Mouse (Mus musculus) urinary bladder, adult 2 months (tissue): Measurements from ENCODE around the gene Orm3. TPM values are rescaled to one million over a fixed set of nuclear protein-coding genes. Genes with fewer than 3 reads are reported as not detected.
A peak's percentile ranks its signal among the peaks of the same experiment; 100 is the strongest.

ENCODE experiments used
- DNase-seq: peaks from one replicate; pipeline ENCODE4 v3.0.0; 2022; ENCODE audit warnings: low spot score
- polyA plus RNA-seq: library from polyadenylated mRNA; depleted of rRNA; stranded (reverse); fragments of >200 nt; gene quantifications from 2 replicates; pipeline ENCODE4 v1.2.3, GENCODE M21; 2012; rRNA removed

The Orm3 gene
- polyA plus RNA-seq, 1 experiment, result 0.39 TPM

- no peak for DNase-seq
Observed at GRCm38 (mm10) chr4:63402558-63402957, 46.6 kb downstream of the Orm3 start.

DNA sequence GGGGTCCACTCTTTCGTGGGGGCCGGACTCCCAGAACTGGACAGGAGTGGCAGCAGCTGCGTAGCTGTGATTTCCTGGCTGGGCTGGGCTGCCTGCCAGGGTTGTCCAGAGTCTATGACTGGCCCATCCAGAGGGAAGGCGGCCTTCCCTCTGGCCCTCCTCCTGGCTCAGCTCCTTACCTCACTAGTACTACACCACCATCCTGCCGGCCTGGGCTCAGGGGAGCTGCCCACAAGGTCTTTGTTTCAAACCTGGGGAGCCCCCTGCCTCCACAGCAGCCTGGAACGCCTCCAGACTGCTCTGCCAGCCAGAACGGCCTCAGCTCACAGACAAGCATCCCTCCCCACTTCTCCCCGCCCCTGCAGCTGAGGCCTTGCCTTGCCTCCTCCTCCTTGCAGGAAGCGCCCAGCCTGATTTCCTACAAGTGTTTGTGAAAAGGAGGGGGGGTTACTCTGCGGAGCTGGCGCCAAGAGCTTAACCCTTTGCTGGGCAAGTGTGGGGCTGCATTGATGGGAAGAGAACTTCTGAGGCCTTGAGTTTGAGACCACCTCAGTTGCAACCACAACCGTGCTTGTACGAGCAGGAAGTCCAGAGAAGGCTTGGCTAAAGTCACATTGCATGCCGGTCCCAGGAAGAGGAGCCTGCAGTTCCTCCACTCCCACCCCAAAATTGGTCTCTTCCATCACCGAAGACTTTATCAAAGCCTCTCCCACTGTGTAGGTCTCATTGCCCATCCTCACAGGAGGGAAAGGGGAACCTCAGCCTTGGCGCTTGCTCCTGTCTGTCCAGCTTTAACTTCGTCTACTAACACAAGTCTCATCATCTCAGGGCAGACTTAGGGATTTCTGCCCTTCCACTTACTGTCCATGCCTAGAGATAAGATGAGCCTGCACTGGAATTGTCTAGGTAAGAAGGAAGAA is 47.3 kb downstream of the Orm3 start, which contains the start of gene Akna:
Gene Akna (minus strand): TSS at position 315 of the 920 bp plus-strand sequence.
- DNase-seq, result peak; percentile 52

GRCm38 (mm10) chr4:63404205-63404604 is 48.2 kb downstream of the Orm3 start:
- no peak for DNase-seq

GRCm38 (mm10) chr4:63405051-63405450 is 49.1 kb downstream of the Orm3 start:
- DNase-seq, result no peak

DNA sequence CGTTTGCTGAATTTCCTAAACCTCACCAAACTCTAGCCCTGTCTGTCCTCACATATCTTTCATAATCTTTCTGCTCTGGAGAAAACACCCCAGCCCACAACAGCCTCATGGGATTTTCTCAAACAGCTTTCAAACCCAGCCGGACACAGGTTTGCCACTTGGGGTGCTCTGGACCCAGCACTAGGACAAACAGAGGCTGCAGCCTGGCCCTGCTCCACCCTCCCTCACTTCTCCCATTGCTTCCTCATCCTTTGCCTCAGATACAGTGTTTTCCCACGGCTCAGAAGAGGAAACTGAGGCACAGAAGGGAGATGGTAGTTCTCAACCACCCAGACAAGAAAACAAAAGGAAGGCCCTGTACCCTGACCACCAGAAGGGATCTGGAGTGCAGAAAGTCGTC is 49.7 kb downstream of the Orm3 start:
- no peak for DNase-seq

DNA sequence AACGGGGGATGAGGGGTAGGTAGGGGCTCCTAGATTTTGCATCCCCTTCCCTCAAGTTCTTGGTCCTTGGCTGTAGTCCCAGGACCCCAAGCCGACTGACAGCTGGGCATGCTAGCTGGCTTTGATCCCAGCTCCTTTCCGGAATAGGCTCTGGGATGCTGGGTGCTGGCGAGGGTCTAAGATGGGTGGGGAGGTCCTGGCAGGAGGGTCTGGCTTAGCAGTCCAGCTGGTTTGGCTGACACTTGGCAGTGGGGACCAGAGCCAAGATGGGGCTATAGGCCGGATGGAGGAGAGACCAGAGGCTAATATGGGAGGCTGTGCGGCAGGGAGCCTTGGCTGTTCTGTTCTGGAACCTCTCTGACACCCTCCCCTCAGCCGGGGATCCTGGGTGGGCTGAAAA is 52.3 kb downstream of the Orm3 start:
- DNase-seq, result no peak

DNA sequence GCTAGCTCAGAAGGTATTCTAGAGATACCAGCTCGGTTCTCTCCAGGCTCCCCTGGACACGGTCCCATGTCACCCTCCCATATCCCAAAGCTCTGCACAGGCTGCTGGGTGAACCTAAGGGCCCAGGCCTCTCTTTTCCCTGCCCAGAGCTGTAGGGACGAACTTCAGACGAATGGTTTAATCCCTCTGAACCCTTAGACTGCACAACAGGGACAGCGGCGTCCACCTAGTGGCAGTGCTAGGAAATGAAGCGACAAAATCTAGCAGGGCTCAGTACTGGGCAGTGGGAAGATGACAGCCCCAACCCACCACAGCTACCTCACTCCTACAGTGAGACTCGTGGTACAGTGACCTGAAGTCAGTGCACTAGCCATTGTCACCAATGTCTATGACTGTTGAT is 52.7 kb downstream of the Orm3 start:
- no peak for DNase-seq

Other genes starting within 250 kb of the Orm3 start
- 0.80 and 2.7 TPM in 2 replicates for gene Ambp, start 201.4 kb upstream of the Orm3 start, polyA plus RNA-seq
- not detected in 2 replicates for gene Kif12, start 184.0 kb upstream of the Orm3 start, polyA plus RNA-seq
- 12.3 and 13.3 TPM in 2 replicates for gene Col27a1, start 142.2 kb upstream of the Orm3 start, polyA plus RNA-seq
- gene Orm1, start 11.6 kb upstream of the Orm3 start, polyA plus RNA-seq, result 7.2 and 12.5 TPM in 2 replicates
- gene Orm2, start 6.3 kb downstream of the Orm3 start, polyA plus RNA-seq, result 0.16 and 0.36 TPM in 2 replicates
- 1.8 and 3.5 TPM in 2 replicates for gene Akna, start 47.2 kb downstream of the Orm3 start, polyA plus RNA-seq
- 4.7 and 4.8 TPM in 2 replicates for gene Whrn, start 139.8 kb downstream of the Orm3 start, polyA plus RNA-seq
- 115 and 120 TPM in 2 replicates for gene Atp6v1g1, start 188.6 kb downstream of the Orm3 start, polyA plus RNA-seq
- gene Tmem268, start 202.6 kb downstream of the Orm3 start, polyA plus RNA-seq, result 9.2 and 9.9 TPM in 2 replicates
- not detected in 2 replicates for gene Gm11213, start 249.1 kb downstream of the Orm3 start, polyA plus RNA-seq